Mouse (Mus musculus) heart, adult 11 months (tissue): ENCODE measurements around the gene Cfap299.

Source experiments
- DNase-seq: peaks from one replicate; pipeline ENCODE4 v3.0.0; 2022

Cfap299 gene

GRCm38 (mm10) chr5:98844664-98845063 lies 515.6 kb downstream of the Cfap299 start:
- no peak for DNase-seq
